Mouse (Mus musculus): ENCODE measurements around the gene Stam2. TPM values are rescaled to one million over a fixed set of nuclear protein-coding genes. Genes with fewer than 3 reads are reported as not detected.

Gene Stam2
- polyA plus RNA-seq, 1 experiment from 2014 or later, result 22.2 TPM

GRCm38 (mm10) chr2:52740596-52740995, 1.5 kb downstream of the Stam2 start:
- Histone ChIP-seq H3K9ac (ENCODE audit: low read depth, low read length) (no peak overlapping the region), H3K27me3 (replicated peaks; ENCODE audit: control insufficient read depth, insufficient read depth, low read length) (no peaks in the 10 kb centered on the region), H3K36me3 (ENCODE audit: control insufficient read depth, insufficient read depth, low read length) (no peaks in the 10 kb centered on the region; the same call in 1 of the 2 replicates), H3K4me3 (ENCODE audit: low read depth, low read length) (no peak overlapping the region; the same call in 1 of the 2 replicates), H3K27ac (ENCODE audit: low read depth, low read length) (no peak overlapping the region), H3K4me1 (replicated peaks; ENCODE audit: control insufficient read depth, insufficient read depth, low read length) (peaks cover 4% of the 10 kb centered on the region; the same call in 1 of the 2 replicates), H3K9me3 (ENCODE audit: control insufficient read depth, low read length) (no peaks in the 10 kb centered on the region), H3K4me2 (peak overlapping the region; percentile 17; the same call in 1 of the 2 replicates)
- no peak for DNase-seq (ENCODE audit: low spot score)
- no peak for ATAC-seq (replicated peaks; ENCODE audit: low FRiP score)
- 73% methylated on average over 4 of the region's 4 CpGs for WGBS

GRCm38 (mm10) chr2:52734504-52734903, 7.6 kb downstream of the Stam2 start:
- DNase-seq (ENCODE audit: low spot score), result no peak
- Histone ChIP-seq H3K27ac (ENCODE audit: low read depth, low read length) (no peak overlapping the region), H3K4me1 (replicated peaks; ENCODE audit: control insufficient read depth, insufficient read depth, low read length) (no peaks in the 10 kb centered on the region), H3K4me3 (ENCODE audit: low read depth, low read length) (no peak overlapping the region), H3K36me3 (ENCODE audit: control insufficient read depth, insufficient read depth, low read length) (no peaks in the 10 kb centered on the region), H3K27me3 (replicated peaks; ENCODE audit: control insufficient read depth, insufficient read depth, low read length) (no peaks in the 10 kb centered on the region), H3K9ac (ENCODE audit: low read depth, low read length) (no peak overlapping the region), H3K4me2 (no peak overlapping the region), H3K9me3 (ENCODE audit: control insufficient read depth, low read length) (no peaks in the 10 kb centered on the region)
- WGBS, result 93% methylated on average over 7 of the region's 7 CpGs
- no peak for ATAC-seq (replicated peaks; ENCODE audit: low FRiP score)

- no peak overlapping the region for H3K9ac ChIP-seq (ENCODE audit: low read depth, low read length)
- 0 out of 2 replicates have a peak, but pooled peaks cover 2% of the 10 kb centered on the region for H3K36me3 ChIP-seq (ENCODE audit: control insufficient read depth, insufficient read depth, low read length)
- DNase-seq (ENCODE audit: low spot score) (no peak), ATAC-seq (replicated peaks; ENCODE audit: low FRiP score) (no peak)
- WGBS, result 91% methylated on average over 7 of the region's 7 CpGs
- H3K4me1 ChIP-seq (replicated peaks; ENCODE audit: control insufficient read depth, insufficient read depth, low read length), result no peaks in the 10 kb centered on the region
- no peak overlapping the region for H3K4me3 ChIP-seq (ENCODE audit: low read depth, low read length)
- no peak overlapping the region for H3K27ac ChIP-seq (ENCODE audit: low read depth, low read length)
- H3K4me2 ChIP-seq, result no peak overlapping the region
- H3K9me3 ChIP-seq (ENCODE audit: control insufficient read depth, low read length), result no peaks in the 10 kb centered on the region
- H3K27me3 ChIP-seq (replicated peaks; ENCODE audit: control insufficient read depth, insufficient read depth, low read length), result no peaks in the 10 kb centered on the region
These were observed 8.4 kb downstream of the Stam2 start for GRCm38 (mm10) chr2:52733659-52734058.

GRCm38 (mm10) chr2:52732611-52733010, 9.5 kb downstream of the Stam2 start:
- Histone ChIP-seq H3K27me3 (replicated peaks; ENCODE audit: control insufficient read depth, insufficient read depth, low read length) (no peaks in the 10 kb centered on the region), H3K9ac (ENCODE audit: low read depth, low read length) (no peak overlapping the region), H3K4me3 (ENCODE audit: low read depth, low read length) (no peak overlapping the region), H3K9me3 (ENCODE audit: control insufficient read depth, low read length) (no peaks in the 10 kb centered on the region), H3K27ac (ENCODE audit: low read depth, low read length) (no peak overlapping the region), H3K36me3 (ENCODE audit: control insufficient read depth, insufficient read depth, low read length) (0 out of 2 replicates have a peak, but pooled peaks cover 2% of the 10 kb centered on the region), H3K4me2 (no peak overlapping the region), H3K4me1 (replicated peaks; ENCODE audit: control insufficient read depth, insufficient read depth, low read length) (no peaks in the 10 kb centered on the region)
- 87% methylated on average over 7 of the region's 7 CpGs for whole genome bisulfite sequencing
- no peak for ATAC-seq (replicated peaks; ENCODE audit: low FRiP score)
- no peak for DNase-seq (ENCODE audit: low spot score)

- no peak for ATAC-seq (replicated peaks; ENCODE audit: low FRiP score)
- no peak overlapping the region for H3K4me2 ChIP-seq
- DNase-seq (ENCODE audit: low spot score), result no peak
- 87% methylated on average over 5 of the region's 5 CpGs for WGBS
- H3K4me1 ChIP-seq (replicated peaks; ENCODE audit: control insufficient read depth, insufficient read depth, low read length), result no peaks in the 10 kb centered on the region
- no peak overlapping the region for H3K4me3 ChIP-seq (ENCODE audit: low read depth, low read length)
- H3K9me3 ChIP-seq (ENCODE audit: control insufficient read depth, low read length), result no peaks in the 10 kb centered on the region
- no peak overlapping the region for H3K9ac ChIP-seq (ENCODE audit: low read depth, low read length)
- H3K27me3 ChIP-seq (replicated peaks; ENCODE audit: control insufficient read depth, insufficient read depth, low read length), result no peaks in the 10 kb centered on the region
- 0 out of 2 replicates have a peak, but pooled peaks cover 2% of the 10 kb centered on the region for H3K36me3 ChIP-seq (ENCODE audit: control insufficient read depth, insufficient read depth, low read length)
- no peak overlapping the region for H3K27ac ChIP-seq (ENCODE audit: low read depth, low read length)
These were observed 10.1 kb downstream of the Stam2 start for GRCm38 (mm10) chr2:52732001-52732400.

- Histone ChIP-seq H3K27me3 (replicated peaks; ENCODE audit: control insufficient read depth, insufficient read depth, low read length) (no peaks in the 10 kb centered on the region), H3K4me1 (replicated peaks; ENCODE audit: control insufficient read depth, insufficient read depth, low read length) (no peaks in the 10 kb centered on the region), H3K9me3 (ENCODE audit: control insufficient read depth, low read length) (no peaks in the 10 kb centered on the region), H3K4me2 (no peak overlapping the region), H3K9ac (ENCODE audit: low read depth, low read length) (no peak overlapping the region), H3K27ac (ENCODE audit: low read depth, low read length) (no peak overlapping the region), H3K36me3 (ENCODE audit: control insufficient read depth, insufficient read depth, low read length) (0 out of 2 replicates have a peak, but pooled peaks cover 2% of the 10 kb centered on the region), H3K4me3 (ENCODE audit: low read depth, low read length) (no peak overlapping the region)
- 94% methylated on average over 6 of the region's 6 CpGs for WGBS
- ATAC-seq (replicated peaks; ENCODE audit: low FRiP score), result no peak
- DNase-seq (ENCODE audit: low spot score), result no peak
These were observed 11.2 kb downstream of the Stam2 start for GRCm38 (mm10) chr2:52730891-52731290.

GRCm38 (mm10) chr2:52720231-52721025, 21.7 kb downstream of the Stam2 start:
- H3K27me3 ChIP-seq (replicated peaks; ENCODE audit: control insufficient read depth, insufficient read depth, low read length), result no peaks in the 10 kb centered on the region
- H3K27ac ChIP-seq (ENCODE audit: low read depth, low read length), result no peak overlapping the region
- WGBS, result 72% methylated on average over 13 of the region's 13 CpGs
- H3K4me1 ChIP-seq (replicated peaks; ENCODE audit: control insufficient read depth, insufficient read depth, low read length), result no peaks in the 10 kb centered on the region
- H3K9ac ChIP-seq (ENCODE audit: low read depth, low read length), result no peak overlapping the region
- no peak for ATAC-seq (replicated peaks; ENCODE audit: low FRiP score)
- DNase-seq (ENCODE audit: low spot score), result no peak
- no peak overlapping the region for H3K4me3 ChIP-seq (ENCODE audit: low read depth, low read length)
- no peak overlapping the region for H3K4me2 ChIP-seq
- H3K9me3 ChIP-seq (ENCODE audit: control insufficient read depth, low read length), result no peaks in the 10 kb centered on the region
- H3K36me3 ChIP-seq (ENCODE audit: control insufficient read depth, insufficient read depth, low read length), result no peaks in the 10 kb centered on the region

- ATAC-seq (replicated peaks; ENCODE audit: low FRiP score), result no peak
- 88% methylated on average over 5 of the region's 5 CpGs for WGBS
These were observed 25.0 kb downstream of the Stam2 start for GRCm38 (mm10) chr2:52717076-52717475.

GRCm38 (mm10) chr2:52715538-52715937, 26.5 kb downstream of the Stam2 start:
- Histone ChIP-seq H3K27ac (ENCODE audit: low read depth, low read length) (no peak overlapping the region), H3K36me3 (ENCODE audit: control insufficient read depth, insufficient read depth, low read length) (peaks cover 5% of the 10 kb centered on the region; the same call in 1 of the 2 replicates), H3K9me3 (ENCODE audit: control insufficient read depth, low read length) (no peaks in the 10 kb centered on the region), H3K4me3 (ENCODE audit: low read depth, low read length) (no peak overlapping the region), H3K4me2 (no peak overlapping the region), H3K9ac (ENCODE audit: low read depth, low read length) (no peak overlapping the region), H3K4me1 (replicated peaks; ENCODE audit: control insufficient read depth, insufficient read depth, low read length) (no peaks in the 10 kb centered on the region), H3K27me3 (replicated peaks; ENCODE audit: control insufficient read depth, insufficient read depth, low read length) (no peaks in the 10 kb centered on the region)
- WGBS, result 94% methylated on average over 6 of the region's 6 CpGs
- ATAC-seq (replicated peaks; ENCODE audit: low FRiP score) (no peak), DNase-seq (ENCODE audit: low spot score) (no peak)

More at GRCm38 (mm10) chr2:52717076-52717475, 25.0 kb downstream of the Stam2 start:
- Histone ChIP-seq H3K9me3 (ENCODE audit: control insufficient read depth, low read length) (no peaks in the 10 kb centered on the region), H3K27me3 (replicated peaks; ENCODE audit: control insufficient read depth, insufficient read depth, low read length) (no peaks in the 10 kb centered on the region), H3K4me2 (no peak overlapping the region), H3K4me3 (ENCODE audit: low read depth, low read length) (no peak overlapping the region), H3K9ac (ENCODE audit: low read depth, low read length) (no peak overlapping the region), H3K36me3 (ENCODE audit: control insufficient read depth, insufficient read depth, low read length) (peaks cover 5% of the 10 kb centered on the region; the same call in 1 of the 2 replicates), H3K4me1 (replicated peaks; ENCODE audit: control insufficient read depth, insufficient read depth, low read length) (no peaks in the 10 kb centered on the region), H3K27ac (ENCODE audit: low read depth, low read length) (no peak overlapping the region)
- DNase-seq (ENCODE audit: low spot score), result no peak

Data from liver, embryonic 11.5 days (tissue).